Mouse (Mus musculus) gastrocnemius, postnatal 36 days (tissue): ENCODE data around the gene Dolpp1. TPM values are rescaled to one million over a fixed set of nuclear protein-coding genes. Genes with fewer than 3 reads are reported as not detected.
"Not testable (repeated sequence)": the region's sequence is repeated elsewhere in the genome, so short reads cannot be mapped to it uniquely, and the experiment has no call there.

Source experiments
- DNase-seq, 2 experiments: peaks; one replicate each; pipeline ENCODE4 v3.0.0; 2022
- intact Hi-C: fragments of 180-260 bp; cut with DNase I; formaldehyde crosslinking; loops from one replicate; pipeline ENCODE4 v1.15.1; 2025
- total RNA-seq, 2 experiments: library from RNA; stranded (reverse); gene quantifications; 2 replicates each; pipeline ENCODE4 v1.2.3; 2021

Gene Dolpp1
- total RNA-seq, 2 experiments from 2014 or later, result 5.5 to 6.7 TPM

- DNase-seq, result no peak
- intact Hi-C loops, result no loop called here
Observed at GRCm38 (mm10) chr2:30407778-30408177, 15.7 kb downstream of the Dolpp1 start.

- no peak for DNase-seq
Observed at GRCm38 (mm10) chr2:30408452-30409100, 16.5 kb downstream of the Dolpp1 start.

GRCm38 (mm10) chr2:30409454-30410176 is 17.6 kb downstream of the Dolpp1 start:
- intact Hi-C loops, result no loop called here
- peak in 1 of 2 experiments; percentile 44 for DNase-seq

More at GRCm38 (mm10) chr2:30408452-30409100, 16.5 kb downstream of the Dolpp1 start:
- intact Hi-C loops, result no loop called here

- intact Hi-C loops, result no loop called here
- DNase-seq, result no peak
Observed at GRCm38 (mm10) chr2:30413038-30413973, 21.3 kb downstream of the Dolpp1 start.

GRCm38 (mm10) chr2:30414101-30414500 is 22.0 kb downstream of the Dolpp1 start:
- DNase-seq, result no peak
- intact Hi-C loops, result no loop called here

- DNase-seq, result no peak
- intact Hi-C loops, result no loop called here
Observed at GRCm38 (mm10) chr2:30414681-30415080, 22.6 kb downstream of the Dolpp1 start.

- DNase-seq, result peak; percentile 93 to 94
- intact Hi-C loops, result no loop called here
Observed at GRCm38 (mm10) chr2:30415157-30415935, 23.3 kb downstream of the Dolpp1 start, which contains the start of gene Crat. TSS of gene Crat (minus strand) at chr2:30415813.

GRCm38 (mm10) chr2:30415936-30416648 is 24.0 kb downstream of the Dolpp1 start, which contains the start of gene Ptpa:
TSS of gene Ptpa (plus strand) at chr2:30416039.
- intact Hi-C loops, result no loop called here
- DNase-seq, result peak; percentile 85 to 91

GRCm38 (mm10) chr2:30416649-30416965 is 24.6 kb downstream of the Dolpp1 start:
- DNase-seq, result no peak
- intact Hi-C loops, result no loop called here

- DNase-seq, intact Hi-C loops: not testable (repeated sequence)
Observed at GRCm38 (mm10) chr2:30417154-30417553, 25.1 kb downstream of the Dolpp1 start.

GRCm38 (mm10) chr2:30417595-30418165 is 25.6 kb downstream of the Dolpp1 start:
- no peak for DNase-seq

GRCm38 (mm10) chr2:30418259-30418658 is 26.2 kb downstream of the Dolpp1 start:
- DNase-seq, result no peak
- intact Hi-C loops, result no loop called here

More at GRCm38 (mm10) chr2:30417595-30418165, 25.6 kb downstream of the Dolpp1 start:
- intact Hi-C loops, result no loop called here

- no peak for DNase-seq
- intact Hi-C loops, result no loop called here
Observed at GRCm38 (mm10) chr2:30419112-30419511, 27.1 kb downstream of the Dolpp1 start.

- intact Hi-C loops, result no loop called here
Observed at GRCm38 (mm10) chr2:30421432-30421831, 29.4 kb downstream of the Dolpp1 start.

GRCm38 (mm10) chr2:30429156-30429555 is 37.1 kb downstream of the Dolpp1 start:
- intact Hi-C loops, result no loop called here

More at GRCm38 (mm10) chr2:30421432-30421831, 29.4 kb downstream of the Dolpp1 start:
- no peak for DNase-seq

GRCm38 (mm10) chr2:30435326-30436155 is 43.5 kb downstream of the Dolpp1 start:
- intact Hi-C loops, result loop anchor here (2.0 to 5.0 kb wide), 3 partner anchors 162 to 497 kb away; partner anchors contain the start of gene Cstad
- DNase-seq, result peak; percentile 60 to 63

More at GRCm38 (mm10) chr2:30429156-30429555, 37.1 kb downstream of the Dolpp1 start:
- peak in 1 of 2 experiments; percentile 53 for DNase-seq

GRCm38 (mm10) chr2:30436156-30436545 is 44.1 kb downstream of the Dolpp1 start:
- intact Hi-C loops, result loop anchor here (5.0 kb wide), 2 partner anchors 161 to 496 kb away; partner anchors contain the start of gene Cstad
- peak in 1 of 2 experiments; percentile 35 for DNase-seq

- no peak for DNase-seq
- intact Hi-C loops, result loop anchor here (5.0 kb wide), 2 partner anchors 160 to 495 kb away; partner anchors contain the start of gene Cstad
Observed at GRCm38 (mm10) chr2:30436809-30437208, 44.8 kb downstream of the Dolpp1 start.
